Mouse (Mus musculus): ENCODE measurements around the gene Btnl9. TPM values are rescaled to one million over a fixed set of nuclear protein-coding genes. Genes with fewer than 3 reads are reported as not detected.

Gene Btnl9
- polyA plus RNA-seq, 1 experiment from 2014 or later, result 0.86 TPM

GRCm38 (mm10) chr11:49168839-49169611, 17.9 kb downstream of the Btnl9 start:
- Histone ChIP-seq H3K4me2 (replicated peaks; ENCODE audit: low read depth) (peak overlapping the region; percentile 63), H3K36me3 (ENCODE audit: control insufficient read depth, insufficient read depth) (no peaks in the 10 kb centered on the region), H3K9me3 (ENCODE audit: control insufficient read depth) (no peaks in the 10 kb centered on the region; the same call in 1 of the 2 replicates), H3K4me1 (replicated peaks; ENCODE audit: control insufficient read depth, insufficient read depth, low read length) (peaks cover 5% of the 10 kb centered on the region; the same call in 1 of the 2 replicates), H3K27me3 (replicated peaks; ENCODE audit: control insufficient read depth, insufficient read depth, low read length) (peaks cover 12% of the 10 kb centered on the region; the same call in 1 of the 2 replicates), H3K27ac (ENCODE audit: low read depth, low read length) (no peak overlapping the region), H3K9ac (ENCODE audit: low read depth, low read length) (no peak overlapping the region), H3K4me3 (ENCODE audit: low read depth, low read length) (peak overlapping the region; percentile 32)
- WGBS, result 7% methylated on average over 50 of the region's 50 CpGs
- TF ChIP-seq CTCF (IDR thresholded peaks at IDR 0.05; ENCODE audit: low read depth), result 0 out of 2 replicates have a peak, but pooled peaks have one; percentile 1
- ATAC-seq, result no peak

GRCm38 (mm10) chr11:49156821-49157814, 29.8 kb downstream of the Btnl9 start:
- 78% methylated on average over 2 of the region's 2 CpGs for WGBS
- no peaks in the 10 kb centered on the region for H3K9me3 ChIP-seq (ENCODE audit: control insufficient read depth)
- H3K9ac ChIP-seq (ENCODE audit: low read depth, low read length), result no peak overlapping the region
- ATAC-seq, result no peak
- no peak overlapping the region for H3K4me2 ChIP-seq (replicated peaks; ENCODE audit: low read depth)
- H3K4me1 ChIP-seq (replicated peaks; ENCODE audit: control insufficient read depth, insufficient read depth, low read length), result no peaks in the 10 kb centered on the region
- H3K36me3 ChIP-seq (ENCODE audit: control insufficient read depth, insufficient read depth), result no peaks in the 10 kb centered on the region
- no peak for TF ChIP-seq CTCF (IDR thresholded peaks at IDR 0.05; ENCODE audit: low read depth)
- H3K4me3 ChIP-seq (ENCODE audit: low read depth, low read length), result no peak overlapping the region
- H3K27me3 ChIP-seq (replicated peaks; ENCODE audit: control insufficient read depth, insufficient read depth, low read length), result no peaks in the 10 kb centered on the region
- H3K27ac ChIP-seq (ENCODE audit: low read depth, low read length), result no peak overlapping the region

- H3K4me3 ChIP-seq (ENCODE audit: low read depth, low read length), result no peak within 1 kb of the TSS
- H3K9me3 ChIP-seq (ENCODE audit: control insufficient read depth), result no peaks in the 10 kb centered on the region
- no peak within 1 kb of the TSS for H3K4me2 ChIP-seq (replicated peaks; ENCODE audit: low read depth)
- no peaks in the 10 kb centered on the region for H3K4me1 ChIP-seq (replicated peaks; ENCODE audit: control insufficient read depth, insufficient read depth, low read length)
- no peak within 1 kb of the TSS for H3K27ac ChIP-seq (ENCODE audit: low read depth, low read length)
- no peak for TF ChIP-seq CTCF (IDR thresholded peaks at IDR 0.05; ENCODE audit: low read depth)
- no peak for ATAC-seq
- H3K9ac ChIP-seq (ENCODE audit: low read depth, low read length), result no peak within 1 kb of the TSS
- no peaks in the 10 kb centered on the region for H3K36me3 ChIP-seq (ENCODE audit: control insufficient read depth, insufficient read depth)
- no peaks in the 10 kb centered on the region for H3K27me3 ChIP-seq (replicated peaks; ENCODE audit: control insufficient read depth, insufficient read depth, low read length)
- 93% methylated on average over 1 of the region's 1 CpGs for WGBS
Observed at GRCm38 (mm10) chr11:49154077-49154476, 32.9 kb downstream of the Btnl9 start, which contains the start of gene Olfr1394. Gene Olfr1394, plus strand, starts transcription at chr11:49154377.

GRCm38 (mm10) chr11:49141974-49142373, 45.0 kb downstream of the Btnl9 start, which contains the start of gene Olfr1395:
Gene Olfr1395, plus strand, starts transcription at chr11:49142274.
- Histone ChIP-seq H3K9me3 (ENCODE audit: control insufficient read depth) (no peaks in the 10 kb centered on the region), H3K9ac (ENCODE audit: low read depth, low read length) (no peak within 1 kb of the TSS), H3K4me3 (ENCODE audit: low read depth, low read length) (no peak within 1 kb of the TSS), H3K27me3 (replicated peaks; ENCODE audit: control insufficient read depth, insufficient read depth, low read length) (no peaks in the 10 kb centered on the region), H3K27ac (ENCODE audit: low read depth, low read length) (no peak within 1 kb of the TSS), H3K4me2 (replicated peaks; ENCODE audit: low read depth) (no peak within 1 kb of the TSS), H3K4me1 (replicated peaks; ENCODE audit: control insufficient read depth, insufficient read depth, low read length) (no peaks in the 10 kb centered on the region), H3K36me3 (ENCODE audit: control insufficient read depth, insufficient read depth) (no peaks in the 10 kb centered on the region)
- WGBS, result 90% methylated on average over 6 of the region's 6 CpGs
- no peak for ATAC-seq
- TF ChIP-seq CTCF (IDR thresholded peaks at IDR 0.05; ENCODE audit: low read depth), result no peak

GRCm38 (mm10) chr11:49124169-49124568, 62.8 kb downstream of the Btnl9 start:
- no peaks in the 10 kb centered on the region for H3K9me3 ChIP-seq (ENCODE audit: control insufficient read depth)
- no peaks in the 10 kb centered on the region for H3K36me3 ChIP-seq (ENCODE audit: control insufficient read depth, insufficient read depth)
- H3K27me3 ChIP-seq (replicated peaks; ENCODE audit: control insufficient read depth, insufficient read depth, low read length), result no peaks in the 10 kb centered on the region
- H3K4me1 ChIP-seq (replicated peaks; ENCODE audit: control insufficient read depth, insufficient read depth, low read length), result no peaks in the 10 kb centered on the region; the same call in 1 of the 2 replicates
- H3K27ac ChIP-seq (ENCODE audit: low read depth, low read length), result no peak overlapping the region
- no peak for TF ChIP-seq CTCF (IDR thresholded peaks at IDR 0.05; ENCODE audit: low read depth)
- ATAC-seq, result no peak
- 88% methylated on average over 2 of the region's 2 CpGs for WGBS
- H3K4me2 ChIP-seq (replicated peaks; ENCODE audit: low read depth), result no peak overlapping the region
- no peak overlapping the region for H3K9ac ChIP-seq (ENCODE audit: low read depth, low read length)
- no peak overlapping the region for H3K4me3 ChIP-seq (ENCODE audit: low read depth, low read length)

- 76% methylated on average over 3 of the region's 3 CpGs for WGBS
- no peaks in the 10 kb centered on the region for H3K9me3 ChIP-seq (ENCODE audit: control insufficient read depth)
- H3K4me3 ChIP-seq (ENCODE audit: low read depth, low read length), result no peak overlapping the region
- H3K36me3 ChIP-seq (ENCODE audit: control insufficient read depth, insufficient read depth), result no peaks in the 10 kb centered on the region
- H3K27me3 ChIP-seq (replicated peaks; ENCODE audit: control insufficient read depth, insufficient read depth, low read length), result no peaks in the 10 kb centered on the region
- no peak for ATAC-seq
- no peaks in the 10 kb centered on the region for H3K4me1 ChIP-seq (replicated peaks; ENCODE audit: control insufficient read depth, insufficient read depth, low read length)
- H3K27ac ChIP-seq (ENCODE audit: low read depth, low read length), result no peak overlapping the region
- H3K9ac ChIP-seq (ENCODE audit: low read depth, low read length), result no peak overlapping the region
- H3K4me2 ChIP-seq (replicated peaks; ENCODE audit: low read depth), result no peak overlapping the region
- TF ChIP-seq CTCF (IDR thresholded peaks at IDR 0.05; ENCODE audit: low read depth), result no peak
Observed at GRCm38 (mm10) chr11:49119635-49120034, 67.3 kb downstream of the Btnl9 start.

Other genes starting within 250 kb of the Btnl9 start
- gene Psme2b, start 241.0 kb downstream of the Btnl9 start, polyA plus RNA-seq (2015; fragmentation: Nextera tagmentation; extraction: Ambion mirVana), result 8.4 and 9.5 TPM in 2 replicates
- 0.30 and 0.33 TPM in 2 replicates for gene Olfr56, start 208.3 kb downstream of the Btnl9 start, polyA plus RNA-seq (2015; fragmentation: Nextera tagmentation; extraction: Ambion mirVana)
- 0.43 and 0.48 TPM in 2 replicates for gene 9930111J21Rik1, start 207.8 kb downstream of the Btnl9 start, polyA plus RNA-seq (2015; fragmentation: Nextera tagmentation; extraction: Ambion mirVana)
- 0.04 TPM in 1 of 2 replicates, not detected in the other for gene Gm12185, start 194.9 kb downstream of the Btnl9 start, polyA plus RNA-seq (2015; fragmentation: Nextera tagmentation; extraction: Ambion mirVana)
- 5.2 and 5.4 TPM in 2 replicates for gene Tgtp1, start 193.0 kb downstream of the Btnl9 start, polyA plus RNA-seq (2015; fragmentation: Nextera tagmentation; extraction: Ambion mirVana)
- gene 9930111J21Rik2, start 135.9 kb downstream of the Btnl9 start, polyA plus RNA-seq (2015; fragmentation: Nextera tagmentation; extraction: Ambion mirVana), result 0.48 and 0.61 TPM in 2 replicates
- gene Tgtp2, start 123.0 kb downstream of the Btnl9 start, polyA plus RNA-seq (2015; fragmentation: Nextera tagmentation; extraction: Ambion mirVana), result 2.7 and 2.8 TPM in 2 replicates
- 29.2 and 29.5 TPM in 2 replicates for gene Ifi47, start 110.6 kb downstream of the Btnl9 start, polyA plus RNA-seq (2015; fragmentation: Nextera tagmentation; extraction: Ambion mirVana)
- 0.04 TPM in 1 of 2 replicates, not detected in the other for gene Olfr1396, start 72.3 kb downstream of the Btnl9 start, polyA plus RNA-seq (2015; fragmentation: Nextera tagmentation; extraction: Ambion mirVana)
- gene Olfr1395, start 44.9 kb downstream of the Btnl9 start, polyA plus RNA-seq (2015; fragmentation: Nextera tagmentation; extraction: Ambion mirVana), result not detected in 2 replicates
- not detected in 2 replicates for gene Olfr1394, start 32.8 kb downstream of the Btnl9 start, polyA plus RNA-seq (2015; fragmentation: Nextera tagmentation; extraction: Ambion mirVana)
- gene Zfp62, start 16.1 kb upstream of the Btnl9 start, polyA plus RNA-seq (2015; fragmentation: Nextera tagmentation; extraction: Ambion mirVana), result 8.4 TPM in 2 replicates
- 59.0 and 62.2 TPM in 2 replicates for gene Mgat1, start 57.0 kb upstream of the Btnl9 start, polyA plus RNA-seq (2015; fragmentation: Nextera tagmentation; extraction: Ambion mirVana)
- gene Olfr1393, start 91.1 kb upstream of the Btnl9 start, polyA plus RNA-seq (2015; fragmentation: Nextera tagmentation; extraction: Ambion mirVana), result 0.16 TPM in 1 of 2 replicates, not detected in the other
- gene Olfr1392, start 98.1 kb upstream of the Btnl9 start, polyA plus RNA-seq (2015; fragmentation: Nextera tagmentation; extraction: Ambion mirVana), result 0.08 TPM in 1 of 2 replicates, not detected in the other
- not detected in 2 replicates for gene Olfr10, start 117.6 kb upstream of the Btnl9 start, polyA plus RNA-seq (2015; fragmentation: Nextera tagmentation; extraction: Ambion mirVana)
- gene Olfr1391, start 135.6 kb upstream of the Btnl9 start, polyA plus RNA-seq (2015; fragmentation: Nextera tagmentation; extraction: Ambion mirVana), result not detected in 2 replicates
- not detected in 2 replicates for gene Olfr1390, start 148.0 kb upstream of the Btnl9 start, polyA plus RNA-seq (2015; fragmentation: Nextera tagmentation; extraction: Ambion mirVana)
- gene Olfr1389, start 235.9 kb upstream of the Btnl9 start, polyA plus RNA-seq (2015; fragmentation: Nextera tagmentation; extraction: Ambion mirVana), result not detected in 2 replicates
- gene Olfr1388, start 249.5 kb upstream of the Btnl9 start, polyA plus RNA-seq (2015; fragmentation: Nextera tagmentation; extraction: Ambion mirVana), result 0.10 TPM in 2 replicates

Data from intestine, postnatal 0 days (tissue).